Mouse (Mus musculus) gastrocnemius, adult 8-10 months (tissue): ENCODE measurements around the gene Phf21a. TPM values are rescaled to one million over a fixed set of nuclear protein-coding genes. Genes with fewer than 3 reads are reported as not detected.

ENCODE experiments used
- DNase-seq, 2 experiments: peaks; one replicate each; pipeline ENCODE4 v3.0.0; 2022; ENCODE audit warnings: low spot score in 2 of 2
- total RNA-seq, 4 experiments: library from RNA; stranded (reverse); gene quantifications; 2 replicates each; pipeline ENCODE4 v1.2.4; 2022

The Phf21a gene
- total RNA-seq, 4 experiments from 2014 or later: 20.7 to 25.6 (median 22.4) TPM

GRCm38 (mm10) chr2:92291526-92291925 lies 198.6 kb downstream of the Phf21a start:
- no peak for DNase-seq

- peak; percentile 68 for DNase-seq
These were observed 203.5 kb downstream of the Phf21a start for GRCm38 (mm10) chr2:92296402-92296801.

- no peak for DNase-seq
These were observed 207.0 kb downstream of the Phf21a start for GRCm38 (mm10) chr2:92299896-92300295.

- DNase-seq: no peak
These were observed 209.1 kb downstream of the Phf21a start for GRCm38 (mm10) chr2:92301849-92302607.

- no peak for DNase-seq
These were observed 219.6 kb downstream of the Phf21a start for GRCm38 (mm10) chr2:92312542-92312941.

- DNase-seq: no peak
These were observed 221.1 kb downstream of the Phf21a start for GRCm38 (mm10) chr2:92314031-92314430.

- DNase-seq: no peak
These were observed 223.7 kb downstream of the Phf21a start for GRCm38 (mm10) chr2:92316652-92317051.

GRCm38 (mm10) chr2:92317228-92317627 lies 224.3 kb downstream of the Phf21a start:
- DNase-seq: no peak

- no peak for DNase-seq
These were observed 229.8 kb downstream of the Phf21a start for GRCm38 (mm10) chr2:92322669-92323068.

- DNase-seq: no peak
These were observed 232.8 kb downstream of the Phf21a start for GRCm38 (mm10) chr2:92325676-92326075.

GRCm38 (mm10) chr2:92326221-92326620 lies 233.3 kb downstream of the Phf21a start:
- DNase-seq: no peak

- DNase-seq: no peak
These were observed 234.7 kb downstream of the Phf21a start for GRCm38 (mm10) chr2:92327601-92328000.

- no peak for DNase-seq
These were observed 235.3 kb downstream of the Phf21a start for GRCm38 (mm10) chr2:92328206-92328605.

GRCm38 (mm10) chr2:92330840-92331239 lies 237.9 kb downstream of the Phf21a start:
- no peak for DNase-seq

GRCm38 (mm10) chr2:92331410-92331809 lies 238.5 kb downstream of the Phf21a start:
- DNase-seq: no peak

GRCm38 (mm10) chr2:92331871-92332270 lies 239.0 kb downstream of the Phf21a start:
- no peak for DNase-seq

- no peak for DNase-seq
These were observed 249.5 kb downstream of the Phf21a start for GRCm38 (mm10) chr2:92342418-92342817.

- DNase-seq: no peak
These were observed 254.3 kb downstream of the Phf21a start for GRCm38 (mm10) chr2:92347191-92347590.

GRCm38 (mm10) chr2:92349589-92350425 lies 256.9 kb downstream of the Phf21a start:
- DNase-seq: no peak

- no peak for DNase-seq
These were observed 257.8 kb downstream of the Phf21a start for GRCm38 (mm10) chr2:92350686-92351085.

GRCm38 (mm10) chr2:92353402-92353801 lies 260.5 kb downstream of the Phf21a start:
- no peak for DNase-seq

GRCm38 (mm10) chr2:92354224-92354623 lies 261.3 kb downstream of the Phf21a start:
- no peak for DNase-seq
